Mouse (Mus musculus): ENCODE data around the gene Olfr1291-ps1. TPM values are rescaled to one million over a fixed set of nuclear protein-coding genes. Genes with fewer than 3 reads are reported as not detected.

The Olfr1291-ps1 gene
- not detected in 2 replicates for polyA plus RNA-seq (2014; fragmentation: Nextera tagmentation; extraction: Ambion mirVana)

DNA sequence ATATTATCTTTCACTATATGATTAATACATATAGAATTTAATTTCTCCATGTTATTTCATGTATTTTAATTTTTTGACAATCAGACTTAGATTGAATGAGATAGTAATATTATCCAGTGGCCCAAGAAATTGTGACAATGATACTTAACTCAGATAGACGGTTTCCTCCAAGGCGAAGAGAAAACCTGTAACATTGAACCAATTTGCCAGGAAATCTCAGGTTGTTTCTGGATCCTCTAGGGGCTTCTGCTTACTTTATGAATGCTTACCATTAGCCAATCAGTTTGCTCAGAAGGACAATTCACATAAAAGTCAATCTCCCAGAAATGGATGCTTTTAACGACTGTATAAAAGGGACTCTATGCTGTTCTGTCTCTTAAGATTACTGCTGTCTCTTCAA, at the start of gene Olfr1291-ps1:
Gene Olfr1291-ps1, plus strand, starts transcription at position 301 of the 400 bp plus-strand sequence.
- 81% methylated on average over 3 of the region's 3 CpGs for WGBS
- H3K4me3 ChIP-seq (ENCODE audit: low read length) = no peak within 1 kb of the TSS
- no peak within 1 kb of the TSS for H3K4me2 ChIP-seq (replicated peaks; ENCODE audit: low read depth, low read length)
- H3K4me1 ChIP-seq (ENCODE audit: control insufficient read depth, insufficient read depth, low read length) = no peaks in the 10 kb centered on the region
- no peaks in the 10 kb centered on the region for H3K36me3 ChIP-seq (ENCODE audit: control insufficient read depth, insufficient read depth, low read length)
- no peak within 1 kb of the TSS for H3K9ac ChIP-seq (ENCODE audit: low read depth, low read length)
- H3K27me3 ChIP-seq (ENCODE audit: control insufficient read depth, insufficient read depth, low read length) = no peaks in the 10 kb centered on the region
- H3K27ac ChIP-seq (ENCODE audit: low read depth, low read length) = no peak within 1 kb of the TSS
- no peak for ATAC-seq (ENCODE audit: low FRiP score, low TSS enrichment)
- H3K9me3 ChIP-seq (ENCODE audit: control insufficient read depth, low read length) = no peaks in the 10 kb centered on the region

GRCm38 (mm10) chr2:111448842-111449241, 48.1 kb upstream of the Olfr1291-ps1 start, which contains the start of gene Olfr1287:
Gene Olfr1287 (plus strand): TSS chr2:111449142.
- no peak within 1 kb of the TSS for H3K9ac ChIP-seq (ENCODE audit: low read depth, low read length)
- no peaks in the 10 kb centered on the region for H3K27me3 ChIP-seq (ENCODE audit: control insufficient read depth, insufficient read depth, low read length)
- no peak within 1 kb of the TSS for H3K4me2 ChIP-seq (replicated peaks; ENCODE audit: low read depth, low read length)
- H3K4me1 ChIP-seq (ENCODE audit: control insufficient read depth, insufficient read depth, low read length) = no peaks in the 10 kb centered on the region
- WGBS = 67% methylated on average over 1 of the region's 1 CpGs
- ATAC-seq (ENCODE audit: low FRiP score, low TSS enrichment) = no peak
- H3K36me3 ChIP-seq (ENCODE audit: control insufficient read depth, insufficient read depth, low read length) = no peaks in the 10 kb centered on the region
- no peak within 1 kb of the TSS for H3K4me3 ChIP-seq (ENCODE audit: low read length)
- H3K27ac ChIP-seq (ENCODE audit: low read depth, low read length) = no peak within 1 kb of the TSS
- no peaks in the 10 kb centered on the region for H3K9me3 ChIP-seq (ENCODE audit: control insufficient read depth, low read length)

DNA sequence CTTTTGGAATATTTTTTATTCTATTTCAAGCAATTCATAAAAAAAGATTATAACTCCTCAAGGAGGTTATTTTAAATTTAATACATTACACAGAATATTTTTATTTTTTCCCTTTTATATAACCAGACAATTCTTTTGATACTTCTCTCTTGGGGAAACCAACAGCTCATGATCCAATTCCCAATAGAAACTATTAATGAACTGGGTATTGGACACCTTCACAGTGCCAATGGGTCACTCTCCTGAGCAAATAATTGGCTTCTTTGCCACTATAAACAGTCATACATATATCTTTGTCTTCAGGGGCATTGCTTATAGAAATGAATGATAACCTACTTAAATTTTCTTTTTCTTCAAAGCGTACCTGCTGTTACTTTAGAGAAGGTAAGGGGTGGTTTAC, 23.2 kb upstream of the Olfr1291-ps1 start, which contains the start of gene Olfr1288:
Gene Olfr1288, plus strand, starts transcription at position 301 of the 400 bp plus-strand sequence.
- H3K27ac ChIP-seq (ENCODE audit: low read depth, low read length) = no peak within 1 kb of the TSS
- H3K27me3 ChIP-seq (ENCODE audit: control insufficient read depth, insufficient read depth, low read length) = no peaks in the 10 kb centered on the region
- no peak for ATAC-seq (ENCODE audit: low FRiP score, low TSS enrichment)
- H3K4me2 ChIP-seq (replicated peaks; ENCODE audit: low read depth, low read length) = no peak within 1 kb of the TSS
- no peaks in the 10 kb centered on the region for H3K4me1 ChIP-seq (ENCODE audit: control insufficient read depth, insufficient read depth, low read length)
- H3K4me3 ChIP-seq (ENCODE audit: low read length) = no peak within 1 kb of the TSS
- H3K36me3 ChIP-seq (ENCODE audit: control insufficient read depth, insufficient read depth, low read length) = no peaks in the 10 kb centered on the region
- 94% methylated on average over 1 of the region's 1 CpGs for WGBS
- H3K9me3 ChIP-seq (ENCODE audit: control insufficient read depth, low read length) = peaks cover 2% of the 10 kb centered on the region
- H3K9ac ChIP-seq (ENCODE audit: low read depth, low read length) = no peak within 1 kb of the TSS

DNA sequence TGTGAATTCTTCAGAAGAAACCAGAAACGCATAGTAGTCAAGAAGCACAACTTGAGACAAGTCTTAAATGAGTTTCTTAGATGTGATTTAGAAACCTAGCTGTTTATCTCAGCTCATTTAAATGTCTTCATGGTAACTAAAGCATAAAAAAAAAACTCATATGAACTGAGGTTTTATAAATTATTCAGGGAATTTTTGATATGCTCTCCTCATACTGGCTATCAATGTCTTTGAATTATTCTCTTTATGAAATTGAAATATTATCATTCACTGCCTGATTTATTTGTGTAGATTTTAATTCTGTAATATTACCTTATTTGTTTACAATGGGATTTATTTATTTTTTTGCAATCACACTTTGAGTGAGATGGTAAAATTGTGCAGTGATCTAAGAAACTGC, 16.5 kb upstream of the Olfr1291-ps1 start, which contains the start of gene Olfr1289:
Gene Olfr1289, plus strand, starts transcription at position 301 of the 400 bp plus-strand sequence.
- ATAC-seq (ENCODE audit: low FRiP score, low TSS enrichment) = no peak
- Histone ChIP-seq H3K4me2 (replicated peaks; ENCODE audit: low read depth, low read length) (no peak within 1 kb of the TSS), H3K36me3 (ENCODE audit: control insufficient read depth, insufficient read depth, low read length) (no peaks in the 10 kb centered on the region), H3K27ac (ENCODE audit: low read depth, low read length) (no peak within 1 kb of the TSS), H3K9me3 (ENCODE audit: control insufficient read depth, low read length) (no peaks in the 10 kb centered on the region), H3K4me1 (ENCODE audit: control insufficient read depth, insufficient read depth, low read length) (no peaks in the 10 kb centered on the region), H3K4me3 (ENCODE audit: low read length) (no peak within 1 kb of the TSS), H3K27me3 (ENCODE audit: control insufficient read depth, insufficient read depth, low read length) (no peaks in the 10 kb centered on the region), H3K9ac (ENCODE audit: low read depth, low read length) (no peak within 1 kb of the TSS)
- WGBS = 74% methylated on average over 1 of the region's 1 CpGs

- Histone ChIP-seq H3K36me3 (ENCODE audit: control insufficient read depth, insufficient read depth, low read length) (no peaks in the 10 kb centered on the region), H3K27ac (ENCODE audit: low read depth, low read length) (no peak within 1 kb of the TSS), H3K9ac (ENCODE audit: low read depth, low read length) (no peak within 1 kb of the TSS), H3K4me2 (replicated peaks; ENCODE audit: low read depth, low read length) (no peak within 1 kb of the TSS), H3K27me3 (ENCODE audit: control insufficient read depth, insufficient read depth, low read length) (no peaks in the 10 kb centered on the region), H3K4me1 (ENCODE audit: control insufficient read depth, insufficient read depth, low read length) (no peaks in the 10 kb centered on the region), H3K9me3 (ENCODE audit: control insufficient read depth, low read length) (no peaks in the 10 kb centered on the region), H3K4me3 (ENCODE audit: low read length) (no peak within 1 kb of the TSS)
- ATAC-seq (ENCODE audit: low FRiP score, low TSS enrichment) = no peak
- WGBS = 86% methylated on average over 5 of the region's 5 CpGs
These were observed 3.3 kb upstream of the Olfr1291-ps1 start, which contains the start of gene Olfr1290 for GRCm38 (mm10) chr2:111493729-111494128. Gene Olfr1290 (minus strand): TSS chr2:111493829.

GRCm38 (mm10) chr2:111517451-111517850, 20.5 kb downstream of the Olfr1291-ps1 start:
- Histone ChIP-seq H3K4me3 (ENCODE audit: low read length) (no peak overlapping the region), H3K9me3 (ENCODE audit: control insufficient read depth, low read length) (no peaks in the 10 kb centered on the region), H3K36me3 (ENCODE audit: control insufficient read depth, insufficient read depth, low read length) (no peaks in the 10 kb centered on the region), H3K4me2 (replicated peaks; ENCODE audit: low read depth, low read length) (no peak overlapping the region), H3K27me3 (ENCODE audit: control insufficient read depth, insufficient read depth, low read length) (no peaks in the 10 kb centered on the region), H3K9ac (ENCODE audit: low read depth, low read length) (no peak overlapping the region), H3K27ac (ENCODE audit: low read depth, low read length) (no peak overlapping the region), H3K4me1 (ENCODE audit: control insufficient read depth, insufficient read depth, low read length) (no peaks in the 10 kb centered on the region)
- ATAC-seq (ENCODE audit: low FRiP score, low TSS enrichment) = no peak
- WGBS = 93% methylated on average over 10 of the region's 10 CpGs

GRCm38 (mm10) chr2:111524903-111525302, 27.9 kb downstream of the Olfr1291-ps1 start, which contains the start of gene Olfr1293-ps:
Gene Olfr1293-ps (plus strand): TSS chr2:111525203.
- no peak within 1 kb of the TSS for H3K27ac ChIP-seq (ENCODE audit: low read depth, low read length)
- H3K9me3 ChIP-seq (ENCODE audit: control insufficient read depth, low read length) = no peaks in the 10 kb centered on the region
- H3K36me3 ChIP-seq (ENCODE audit: control insufficient read depth, insufficient read depth, low read length) = no peaks in the 10 kb centered on the region
- no peak within 1 kb of the TSS for H3K4me2 ChIP-seq (replicated peaks; ENCODE audit: low read depth, low read length)
- H3K4me1 ChIP-seq (ENCODE audit: control insufficient read depth, insufficient read depth, low read length) = no peaks in the 10 kb centered on the region
- no peak within 1 kb of the TSS for H3K4me3 ChIP-seq (ENCODE audit: low read length)
- H3K27me3 ChIP-seq (ENCODE audit: control insufficient read depth, insufficient read depth, low read length) = no peaks in the 10 kb centered on the region
- no peak within 1 kb of the TSS for H3K9ac ChIP-seq (ENCODE audit: low read depth, low read length)
- WGBS = 83% methylated on average over 1 of the region's 1 CpGs
- no peak for ATAC-seq (ENCODE audit: low FRiP score, low TSS enrichment)

DNA sequence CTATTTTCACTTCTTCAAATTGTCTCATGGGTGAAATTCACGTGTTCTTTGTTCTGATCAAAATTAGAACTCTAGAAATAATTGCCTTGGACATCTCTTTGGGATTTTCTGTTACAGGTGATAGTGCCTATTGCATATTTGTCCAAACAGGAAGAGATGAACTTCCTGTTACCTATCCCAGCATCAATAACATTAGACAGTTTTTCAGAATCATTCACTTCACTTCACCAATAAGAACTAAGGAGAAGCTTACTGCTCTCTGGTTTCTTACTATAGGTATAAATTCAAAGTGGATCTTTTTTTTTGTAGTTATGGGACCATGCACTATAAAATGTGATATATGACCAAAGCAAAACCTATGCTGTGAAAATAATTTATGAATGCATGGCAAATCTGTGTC, 43.2 kb downstream of the Olfr1291-ps1 start, which contains the start of gene Olfr1294:
Gene Olfr1294, minus strand, starts transcription at position 101 of the 400 bp plus-strand sequence.
- Histone ChIP-seq H3K36me3 (ENCODE audit: control insufficient read depth, insufficient read depth, low read length) (no peaks in the 10 kb centered on the region), H3K27ac (ENCODE audit: low read depth, low read length) (no peak within 1 kb of the TSS), H3K4me2 (replicated peaks; ENCODE audit: low read depth, low read length) (no peak within 1 kb of the TSS), H3K27me3 (ENCODE audit: control insufficient read depth, insufficient read depth, low read length) (no peaks in the 10 kb centered on the region), H3K4me3 (ENCODE audit: low read length) (no peak within 1 kb of the TSS), H3K4me1 (ENCODE audit: control insufficient read depth, insufficient read depth, low read length) (no peaks in the 10 kb centered on the region), H3K9ac (ENCODE audit: low read depth, low read length) (no peak within 1 kb of the TSS), H3K9me3 (ENCODE audit: control insufficient read depth, low read length) (no peaks in the 10 kb centered on the region)
- 45% methylated on average over 1 of the region's 1 CpGs for WGBS
- ATAC-seq (ENCODE audit: low FRiP score, low TSS enrichment) = no peak
